Mouse (Mus musculus) neural tube, embryonic 14.5 days (tissue): ENCODE measurements around the gene Atpif1. TPM values are rescaled to one million over a fixed set of nuclear protein-coding genes. Genes with fewer than 3 reads are reported as not detected.

Experiments used
- ATAC-seq: fragments of 200-750 bp; cut with Nextera tagmentation; 2 replicates; pipeline ENCODE4 v1.8.0; 2017; ENCODE audit warnings: low read depth, mild to moderate bottlenecking, moderate TSS enrichment, moderate library complexity
- H3K27ac ChIP-seq: fragments of 300-500 bp; sonication (generic); 2 replicates; pipeline ENCODE4 v1.5.1; 2014; ENCODE audit warnings: low read depth, mild to moderate bottlenecking, control low read depth, low read length, moderate library complexity, mixed read lengths
- H3K27me3 ChIP-seq: fragments of 300-500 bp; sonication (generic); 2 replicates; pipeline ENCODE4 v1.6.1; 2014; ENCODE audit warnings: low read length; ENCODE audit not compliant: control insufficient read depth, insufficient read depth
- H3K36me3 ChIP-seq: fragments of 300-500 bp; sonication (generic); 2 replicates; pipeline ENCODE4 v1.6.1; 2014; ENCODE audit warnings: low read length, mixed read lengths; ENCODE audit not compliant: control insufficient read depth, insufficient read depth
- H3K4me1 ChIP-seq: fragments of 300-500 bp; sonication (generic); 2 replicates; pipeline ENCODE4 v1.6.1; 2014; ENCODE audit warnings: low read length; ENCODE audit not compliant: control insufficient read depth, insufficient read depth
- H3K4me2 ChIP-seq: fragments of 300-500 bp; sonication (generic); 2 replicates; pipeline ENCODE4 v1.6.1; 2014; ENCODE audit warnings: mild to moderate bottlenecking, low read depth, low read length, control low read depth
- H3K4me3 ChIP-seq: fragments of 300-500 bp; sonication (generic); 2 replicates; pipeline ENCODE4 v1.5.1; 2014; ENCODE audit warnings: low read depth, low read length, control low read depth, mixed read lengths
- H3K9ac ChIP-seq: fragments of 300-500 bp; sonication (generic); replicated peaks from 2 replicates; pipeline ENCODE4 v1.6.1; 2014; ENCODE audit warnings: low read depth, mild to moderate bottlenecking, control low read depth, low read length, mixed read lengths
- H3K9me3 ChIP-seq: fragments of 300-500 bp; sonication (generic); 2 replicates; pipeline ENCODE4 v1.6.1; 2016; ENCODE audit warnings: low read length; ENCODE audit not compliant: control insufficient read depth
- whole genome bisulfite sequencing: fragments of 180-500 bp; shearing (Covaris S2); extraction: QIAGEN DNeasy Blood & Tissue Kit; methylation state at CpG from one replicate; pipeline ENCODE4 v1.1.7; 2014; 5-methylcytosine and 5-hydroxymethylcytosine counted together
- polyA plus RNA-seq: library from polyadenylated mRNA; unstranded; fragments of >200 nt; fragmentation: Nextera tagmentation; extraction: Ambion mirVana; gene quantifications from 2 replicates; pipeline ENCODE4 v1.2.1, GENCODE M21; 2014

The Atpif1 gene
- polyA plus RNA-seq, 1 experiment from 2014 or later = 1,728 TPM

- Histone ChIP-seq H3K27me3 (no peaks in the 10 kb centered on the region; the same call in 1 of the 2 replicates), H3K9me3 (no peaks in the 10 kb centered on the region), H3K36me3 (no peaks in the 10 kb centered on the region), H3K4me1 (peaks cover 8% of the 10 kb centered on the region; the same call in 1 of the 2 replicates), H3K9ac (peak overlapping the region; percentile 41; the same call in 1 of the 2 replicates), H3K4me2 (peak overlapping the region; percentile 98), H3K27ac (0 out of 2 replicates have a peak overlapping the region, but pooled peaks have one; percentile 57), H3K4me3 (peak overlapping the region; percentile 33)
- peak; percentile 95 for ATAC-seq
- 22% methylated on average over 22 of the region's 22 CpGs for WGBS
Observed at GRCm38 (mm10) chr4:132515369-132516155, 17.9 kb downstream of the Atpif1 start.

- ATAC-seq = no peak
- WGBS = 2% methylated on average over 21 of the region's 21 CpGs
- peak overlapping the region; percentile 41; the same call in 1 of the 2 replicates for H3K9ac ChIP-seq
Observed at GRCm38 (mm10) chr4:132514555-132515135, 18.8 kb downstream of the Atpif1 start.

GRCm38 (mm10) chr4:132513395-132514273 lies 19.8 kb downstream of the Atpif1 start:
- 34% methylated on average over 14 of the region's 14 CpGs for WGBS
- no peak overlapping the region for H3K27ac ChIP-seq
- no peak overlapping the region for H3K9ac ChIP-seq
- H3K36me3 ChIP-seq = no peaks in the 10 kb centered on the region
- no peak for ATAC-seq
- no peaks in the 10 kb centered on the region for H3K9me3 ChIP-seq
- no peak overlapping the region for H3K4me3 ChIP-seq
- H3K27me3 ChIP-seq = no peaks in the 10 kb centered on the region; the same call in 1 of the 2 replicates
- peaks cover 12% of the 10 kb centered on the region; the same call in 1 of the 2 replicates for H3K4me1 ChIP-seq
- no peak overlapping the region for H3K4me2 ChIP-seq

More at GRCm38 (mm10) chr4:132514555-132515135, 18.8 kb downstream of the Atpif1 start:
- Histone ChIP-seq H3K4me1 (peaks cover 8% of the 10 kb centered on the region; the same call in 1 of the 2 replicates), H3K9me3 (no peaks in the 10 kb centered on the region), H3K4me3 (peak overlapping the region; percentile 33), H3K27me3 (no peaks in the 10 kb centered on the region; the same call in 1 of the 2 replicates), H3K4me2 (peak overlapping the region; percentile 98), H3K36me3 (no peaks in the 10 kb centered on the region), H3K27ac (0 out of 2 replicates have a peak overlapping the region, but pooled peaks have one; percentile 57)

- Histone ChIP-seq H3K27me3 (no peaks in the 10 kb centered on the region; the same call in 1 of the 2 replicates), H3K4me2 (no peak overlapping the region), H3K9ac (no peak overlapping the region), H3K9me3 (no peaks in the 10 kb centered on the region), H3K4me1 (peaks cover 12% of the 10 kb centered on the region; the same call in 1 of the 2 replicates), H3K27ac (no peak overlapping the region), H3K4me3 (no peak overlapping the region), H3K36me3 (no peaks in the 10 kb centered on the region)
- WGBS = 77% methylated on average over 3 of the region's 3 CpGs
- no peak for ATAC-seq
Observed at GRCm38 (mm10) chr4:132512080-132512479, 21.4 kb downstream of the Atpif1 start.

GRCm38 (mm10) chr4:132510352-132510798 lies 23.1 kb downstream of the Atpif1 start, which contains the start of gene Sesn2:
Sesn2 (minus strand) TSS chr4:132510501.
- Histone ChIP-seq H3K4me2 (peak within 1 kb of the TSS; percentile 85), H3K36me3 (no peaks in the 10 kb centered on the region), H3K9me3 (no peaks in the 10 kb centered on the region), H3K27me3 (no peaks in the 10 kb centered on the region; the same call in 1 of the 2 replicates), H3K4me1 (peaks cover 9% of the 10 kb centered on the region; the same call in 1 of the 2 replicates), H3K9ac (peak within 1 kb of the TSS; percentile 74), H3K4me3 (peak within 1 kb of the TSS; percentile 83), H3K27ac (peak within 1 kb of the TSS; percentile 64; the same call in 1 of the 2 replicates)
- WGBS = 0% methylated on average over 32 of the region's 32 CpGs
- ATAC-seq = peak; percentile 94

- Histone ChIP-seq H3K27ac (peak overlapping the region; percentile 64; the same call in 1 of the 2 replicates), H3K9ac (peak overlapping the region; percentile 74), H3K4me3 (peak overlapping the region; percentile 83), H3K9me3 (no peaks in the 10 kb centered on the region), H3K36me3 (no peaks in the 10 kb centered on the region), H3K4me2 (peak overlapping the region; percentile 85), H3K4me1 (peaks cover 6% of the 10 kb centered on the region; the same call in 1 of the 2 replicates), H3K27me3 (no peaks in the 10 kb centered on the region; the same call in 1 of the 2 replicates)
- ATAC-seq = peak; percentile 72
- WGBS = 1% methylated on average over 52 of the region's 52 CpGs
Observed at GRCm38 (mm10) chr4:132509621-132510296, 23.7 kb downstream of the Atpif1 start.

GRCm38 (mm10) chr4:132507210-132507609 lies 26.2 kb downstream of the Atpif1 start:
- H3K27me3 ChIP-seq = no peaks in the 10 kb centered on the region
- no peak overlapping the region for H3K9ac ChIP-seq
- no peaks in the 10 kb centered on the region for H3K9me3 ChIP-seq
- H3K36me3 ChIP-seq = no peaks in the 10 kb centered on the region
- ATAC-seq = no peak
- H3K4me1 ChIP-seq = 0 out of 2 replicates have a peak, but pooled peaks cover 4% of the 10 kb centered on the region
- no peak overlapping the region for H3K4me2 ChIP-seq
- WGBS = 55% methylated on average over 2 of the region's 2 CpGs
- H3K4me3 ChIP-seq = no peak overlapping the region
- H3K27ac ChIP-seq = no peak overlapping the region

- H3K4me2 ChIP-seq = no peak overlapping the region
- H3K4me3 ChIP-seq = no peak overlapping the region
- 64% methylated on average over 6 of the region's 6 CpGs for WGBS
- no peak for ATAC-seq
- H3K27me3 ChIP-seq = no peaks in the 10 kb centered on the region
- H3K9ac ChIP-seq = no peak overlapping the region
- no peak overlapping the region for H3K27ac ChIP-seq
- no peaks in the 10 kb centered on the region for H3K9me3 ChIP-seq
- H3K4me1 ChIP-seq = 0 out of 2 replicates have a peak, but pooled peaks cover 4% of the 10 kb centered on the region
- H3K36me3 ChIP-seq = no peaks in the 10 kb centered on the region
Observed at GRCm38 (mm10) chr4:132506250-132506649, 27.2 kb downstream of the Atpif1 start.
